Mouse (Mus musculus): ENCODE results near the gene Smoc1.

GRCm38 (mm10) chr12:80983695-80984094 is 42.9 kb upstream of the Smoc1 start:
- no peak for TF ChIP-seq TAL1 (IDR thresholded peaks at IDR 0.05; ENCODE audit: low read length)
- no peak for TF ChIP-seq GATA1 (IDR thresholded peaks at IDR 0.05; ENCODE audit: low read length)
